Mouse (Mus musculus): ENCODE measurements around the gene Sec14l4. TPM values are rescaled to one million over a fixed set of nuclear protein-coding genes. Genes with fewer than 3 reads are reported as not detected.
A peak's percentile ranks its signal among the peaks of the same experiment; 100 is the strongest.

Sec14l4 gene
- polyA plus RNA-seq, 1 experiment from 2014 or later: not detected

DNA sequence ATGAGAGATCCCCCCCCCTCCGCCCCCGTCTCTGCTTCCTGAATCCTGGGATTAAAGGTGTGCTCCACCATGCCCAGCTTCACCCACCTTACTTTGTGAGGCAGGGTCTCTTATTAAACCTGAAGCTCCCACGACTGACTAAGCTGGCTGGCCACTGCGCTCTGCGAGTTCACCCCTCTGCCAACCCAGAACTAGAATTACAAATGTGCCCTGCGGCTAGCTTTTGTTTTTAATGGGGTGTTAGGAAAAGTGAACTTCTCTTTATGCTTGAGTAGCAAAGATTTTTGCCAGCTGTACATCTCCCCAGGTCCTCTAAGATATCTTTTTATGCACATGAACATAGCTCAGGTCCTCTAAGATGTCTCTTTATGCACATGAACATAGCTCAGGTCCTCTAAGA, 37.3 kb upstream of the Sec14l4 start:
- Histone ChIP-seq H3K4me3 (ENCODE audit: low read depth, low read length) (no peak overlapping the region), H3K4me1 (ENCODE audit: control insufficient read depth, insufficient read depth, low read length) (no peaks in the 10 kb centered on the region), H3K9me3 (replicated peaks; ENCODE audit: control insufficient read depth, low read length) (no peaks in the 10 kb centered on the region), H3K27ac (replicated peaks; ENCODE audit: low read depth, low read length) (no peak overlapping the region), H3K4me2 (ENCODE audit: low read depth, low read length) (no peak overlapping the region), H3K36me3 (replicated peaks; ENCODE audit: control insufficient read depth, insufficient read depth, low read depth, low read length) (no peaks in the 10 kb centered on the region), H3K9ac (replicated peaks; ENCODE audit: low read length) (no peak overlapping the region), H3K27me3 (ENCODE audit: control insufficient read depth, insufficient read depth, low read length) (peaks cover 18% of the 10 kb centered on the region)
- ATAC-seq (replicated peaks; ENCODE audit: insufficient number of reproducible peaks, low FRiP score, low TSS enrichment, low read depth) (no peak), DNase-seq (ENCODE audit: low spot score) (no peak)
- WGBS: 85% methylated on average over 6 of the region's 6 CpGs

DNA sequence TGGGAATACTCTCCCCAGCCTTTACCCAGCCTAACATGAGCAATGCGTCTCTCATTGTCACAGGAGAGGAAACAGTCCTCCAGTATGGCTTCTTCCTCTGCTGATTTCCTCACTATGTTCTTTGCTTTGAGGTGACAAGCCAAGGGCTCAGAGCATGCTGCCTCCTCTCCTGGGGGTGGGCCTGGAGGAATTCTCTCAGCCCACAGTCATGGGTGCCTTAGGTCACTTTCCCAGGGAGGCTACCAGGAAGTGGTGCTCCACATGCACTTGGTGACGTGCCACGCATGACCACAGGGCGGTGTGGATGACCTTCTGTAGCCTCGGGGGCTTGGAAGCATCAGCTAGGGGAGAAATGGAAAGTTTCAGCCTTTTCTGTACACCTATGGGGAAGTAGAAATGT, 35.8 kb upstream of the Sec14l4 start:
- 82% methylated on average over 5 of the region's 5 CpGs for WGBS
- no peaks in the 10 kb centered on the region for H3K9me3 ChIP-seq (replicated peaks; ENCODE audit: control insufficient read depth, low read length)
- H3K4me3 ChIP-seq (ENCODE audit: low read depth, low read length): no peak overlapping the region
- no peak overlapping the region for H3K4me2 ChIP-seq (ENCODE audit: low read depth, low read length)
- no peaks in the 10 kb centered on the region for H3K36me3 ChIP-seq (replicated peaks; ENCODE audit: control insufficient read depth, insufficient read depth, low read depth, low read length)
- peaks cover 22% of the 10 kb centered on the region for H3K27me3 ChIP-seq (ENCODE audit: control insufficient read depth, insufficient read depth, low read length)
- ATAC-seq (replicated peaks; ENCODE audit: insufficient number of reproducible peaks, low FRiP score, low TSS enrichment, low read depth): no peak
- H3K4me1 ChIP-seq (ENCODE audit: control insufficient read depth, insufficient read depth, low read length): no peaks in the 10 kb centered on the region
- H3K9ac ChIP-seq (replicated peaks; ENCODE audit: low read length): no peak overlapping the region
- no peak overlapping the region for H3K27ac ChIP-seq (replicated peaks; ENCODE audit: low read depth, low read length)
- DNase-seq (ENCODE audit: low spot score): no peak

GRCm38 (mm10) chr11:3996840-3997239, 34.4 kb upstream of the Sec14l4 start:
- 91% methylated on average over 3 of the region's 3 CpGs for WGBS
- no peak for DNase-seq (ENCODE audit: low spot score)
- no peak for ATAC-seq (replicated peaks; ENCODE audit: insufficient number of reproducible peaks, low FRiP score, low TSS enrichment, low read depth)
- H3K27ac ChIP-seq (replicated peaks; ENCODE audit: low read depth, low read length): no peak overlapping the region
- H3K4me3 ChIP-seq (ENCODE audit: low read depth, low read length): no peak overlapping the region
- H3K36me3 ChIP-seq (replicated peaks; ENCODE audit: control insufficient read depth, insufficient read depth, low read depth, low read length): no peaks in the 10 kb centered on the region
- no peaks in the 10 kb centered on the region for H3K4me1 ChIP-seq (ENCODE audit: control insufficient read depth, insufficient read depth, low read length)
- no peak overlapping the region for H3K4me2 ChIP-seq (ENCODE audit: low read depth, low read length)
- no peaks in the 10 kb centered on the region for H3K9me3 ChIP-seq (replicated peaks; ENCODE audit: control insufficient read depth, low read length)
- H3K27me3 ChIP-seq (ENCODE audit: control insufficient read depth, insufficient read depth, low read length): peaks cover 22% of the 10 kb centered on the region
- no peak overlapping the region for H3K9ac ChIP-seq (replicated peaks; ENCODE audit: low read length)

DNA sequence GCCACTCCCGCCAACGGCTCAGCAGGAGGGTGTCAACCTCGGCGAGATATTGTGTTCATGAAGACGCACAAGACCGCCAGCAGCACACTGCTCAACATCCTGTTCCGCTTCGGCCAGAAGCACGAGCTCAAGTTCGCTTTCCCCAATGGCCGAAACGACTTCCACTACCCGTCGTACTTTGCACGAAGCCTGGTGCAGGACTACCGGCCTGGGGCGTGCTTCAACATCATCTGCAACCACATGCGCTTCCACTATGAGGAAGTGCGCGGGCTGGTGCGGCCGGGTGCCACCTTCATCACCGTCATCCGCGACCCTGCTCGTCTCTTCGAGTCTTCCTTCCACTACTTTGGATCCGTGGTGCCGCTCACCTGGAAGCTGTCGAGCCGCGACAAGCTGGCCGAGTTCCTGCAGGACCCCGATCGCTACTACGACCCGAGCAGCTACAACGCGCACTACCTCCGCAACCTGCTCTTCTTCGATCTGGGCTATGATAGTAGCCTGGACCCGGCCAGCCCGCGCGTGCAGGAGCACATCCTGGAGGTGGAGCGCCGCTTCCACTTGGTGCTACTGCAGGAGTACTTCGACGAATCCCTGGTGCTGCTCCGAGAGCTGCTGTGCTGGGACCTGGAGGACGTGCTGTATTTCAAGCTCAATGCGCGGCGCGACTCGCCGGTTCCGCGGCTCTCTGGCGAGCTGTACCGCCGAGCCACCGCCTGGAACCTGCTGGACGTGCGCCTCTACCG, 33.1 kb upstream of the Sec14l4 start:
- DNase-seq (ENCODE audit: low spot score): peak; percentile 38
- H3K4me3 ChIP-seq (ENCODE audit: low read depth, low read length): peak overlapping the region; percentile 27

DNA sequence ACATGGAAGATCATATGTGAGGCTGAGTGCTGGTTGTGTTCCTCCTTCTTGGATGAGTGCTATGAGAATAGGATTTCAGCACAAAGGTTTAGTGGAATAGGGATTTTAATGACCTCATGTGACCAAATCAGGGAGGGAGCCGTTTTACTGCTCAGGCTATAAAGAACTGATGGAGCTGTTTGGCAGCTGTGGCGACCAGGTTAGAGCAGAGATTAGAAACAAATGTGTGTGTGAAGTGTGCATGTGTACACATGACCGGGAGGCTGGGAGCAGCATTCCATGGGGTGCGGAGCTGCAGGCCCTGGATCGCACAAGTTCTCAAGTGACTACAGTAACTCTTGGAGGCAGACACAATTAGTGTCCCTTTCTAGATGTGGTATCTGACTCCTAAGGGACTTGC, 31.7 kb upstream of the Sec14l4 start:
- no peaks in the 10 kb centered on the region for H3K4me1 ChIP-seq (ENCODE audit: control insufficient read depth, insufficient read depth, low read length)
- H3K4me2 ChIP-seq (ENCODE audit: low read depth, low read length): no peak overlapping the region
- H3K36me3 ChIP-seq (replicated peaks; ENCODE audit: control insufficient read depth, insufficient read depth, low read depth, low read length): no peaks in the 10 kb centered on the region
- H3K27ac ChIP-seq (replicated peaks; ENCODE audit: low read depth, low read length): no peak overlapping the region
- ATAC-seq (replicated peaks; ENCODE audit: insufficient number of reproducible peaks, low FRiP score, low TSS enrichment, low read depth) (no peak), DNase-seq (ENCODE audit: low spot score) (no peak)
- H3K27me3 ChIP-seq (ENCODE audit: control insufficient read depth, insufficient read depth, low read length): peaks cover 22% of the 10 kb centered on the region
- H3K9ac ChIP-seq (replicated peaks; ENCODE audit: low read length): no peak overlapping the region
- 44% methylated on average over 5 of the region's 5 CpGs for WGBS
- H3K9me3 ChIP-seq (replicated peaks; ENCODE audit: control insufficient read depth, low read length): no peaks in the 10 kb centered on the region
- H3K4me3 ChIP-seq (ENCODE audit: low read depth, low read length): no peak overlapping the region

More for the DNA sequence above, 33.1 kb upstream of the Sec14l4 start:
- 4% methylated on average over 66 of the region's 66 CpGs for WGBS
- no peaks in the 10 kb centered on the region for H3K9me3 ChIP-seq (replicated peaks; ENCODE audit: control insufficient read depth, low read length)
- H3K4me1 ChIP-seq (ENCODE audit: control insufficient read depth, insufficient read depth, low read length): no peaks in the 10 kb centered on the region
- H3K36me3 ChIP-seq (replicated peaks; ENCODE audit: control insufficient read depth, insufficient read depth, low read depth, low read length): no peaks in the 10 kb centered on the region
- peaks cover 22% of the 10 kb centered on the region for H3K27me3 ChIP-seq (ENCODE audit: control insufficient read depth, insufficient read depth, low read length)
- H3K9ac ChIP-seq (replicated peaks; ENCODE audit: low read length): no peak overlapping the region
- no peak for ATAC-seq (replicated peaks; ENCODE audit: insufficient number of reproducible peaks, low FRiP score, low TSS enrichment, low read depth)
- peak overlapping the region; percentile 49 for H3K4me2 ChIP-seq (ENCODE audit: low read depth, low read length)
- H3K27ac ChIP-seq (replicated peaks; ENCODE audit: low read depth, low read length): no peak overlapping the region

DNA sequence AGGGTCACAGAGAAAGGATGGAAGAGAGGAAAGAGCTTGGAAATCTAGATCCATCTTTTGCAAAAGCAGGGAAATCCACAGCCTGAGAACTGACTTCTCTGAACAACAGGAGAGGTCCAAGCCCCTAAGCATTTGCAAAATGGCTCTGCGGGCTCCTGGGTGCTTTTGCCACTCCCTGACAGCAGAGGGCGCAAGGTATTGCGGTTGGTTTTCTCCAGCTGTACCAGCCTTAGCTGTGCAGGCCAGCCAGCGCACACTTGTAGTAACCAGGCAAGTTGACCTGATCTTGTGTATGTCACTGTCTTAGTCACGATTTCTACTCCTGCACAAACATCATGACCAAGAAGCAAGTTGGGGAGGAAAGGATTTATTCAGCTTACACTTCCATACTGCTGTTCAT, 29.7 kb upstream of the Sec14l4 start:
- no peak overlapping the region for H3K4me3 ChIP-seq (ENCODE audit: low read depth, low read length)
- DNase-seq (ENCODE audit: low spot score): peak; percentile 81
- no peak overlapping the region for H3K27ac ChIP-seq (replicated peaks; ENCODE audit: low read depth, low read length)
- 7% methylated on average over 5 of the region's 5 CpGs for WGBS
- H3K36me3 ChIP-seq (replicated peaks; ENCODE audit: control insufficient read depth, insufficient read depth, low read depth, low read length): no peaks in the 10 kb centered on the region
- peaks cover 22% of the 10 kb centered on the region for H3K27me3 ChIP-seq (ENCODE audit: control insufficient read depth, insufficient read depth, low read length)
- no peak overlapping the region for H3K9ac ChIP-seq (replicated peaks; ENCODE audit: low read length)
- no peak overlapping the region for H3K4me2 ChIP-seq (ENCODE audit: low read depth, low read length)
- H3K4me1 ChIP-seq (ENCODE audit: control insufficient read depth, insufficient read depth, low read length): no peaks in the 10 kb centered on the region
- no peak for ATAC-seq (replicated peaks; ENCODE audit: insufficient number of reproducible peaks, low FRiP score, low TSS enrichment, low read depth)
- no peaks in the 10 kb centered on the region for H3K9me3 ChIP-seq (replicated peaks; ENCODE audit: control insufficient read depth, low read length)

DNA sequence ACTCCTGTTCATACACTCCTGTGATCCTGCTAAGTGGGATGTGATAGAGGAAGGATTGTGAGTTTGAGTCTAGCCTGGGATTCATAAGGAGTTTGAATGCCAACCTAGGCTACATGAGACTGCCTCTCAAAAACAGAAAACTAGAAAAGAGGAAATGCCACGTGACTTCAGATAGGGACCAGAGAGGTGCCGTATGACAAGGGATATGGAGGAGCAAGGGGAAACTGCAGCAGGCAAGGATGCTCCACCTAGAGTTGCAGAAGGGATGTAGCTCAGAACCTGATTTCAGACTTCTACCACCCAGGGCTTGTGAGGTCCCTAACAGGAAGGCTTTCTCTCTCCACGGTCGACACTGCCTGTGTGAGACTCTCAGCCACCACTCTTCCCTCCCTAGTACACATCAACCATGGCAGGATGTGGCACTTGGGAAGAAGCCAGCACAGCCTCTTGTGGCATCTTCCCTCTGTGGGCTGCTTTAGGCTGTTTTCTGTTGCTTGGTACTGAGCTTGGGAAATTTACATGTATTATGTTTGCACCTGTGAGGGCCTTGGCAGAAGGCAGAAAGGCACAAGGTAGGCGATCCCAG, 25.9 kb upstream of the Sec14l4 start:
- DNase-seq (ENCODE audit: low spot score) (no peak), ATAC-seq (replicated peaks; ENCODE audit: insufficient number of reproducible peaks, low FRiP score, low TSS enrichment, low read depth) (no peak)
- Histone ChIP-seq H3K36me3 (replicated peaks; ENCODE audit: control insufficient read depth, insufficient read depth, low read depth, low read length) (no peaks in the 10 kb centered on the region), H3K9me3 (replicated peaks; ENCODE audit: control insufficient read depth, low read length) (no peaks in the 10 kb centered on the region), H3K27me3 (ENCODE audit: control insufficient read depth, insufficient read depth, low read length) (no peaks in the 10 kb centered on the region; the same call in 1 of the 2 replicates), H3K4me3 (ENCODE audit: low read depth, low read length) (no peak overlapping the region), H3K4me1 (ENCODE audit: control insufficient read depth, insufficient read depth, low read length) (no peaks in the 10 kb centered on the region), H3K9ac (replicated peaks; ENCODE audit: low read length) (no peak overlapping the region), H3K4me2 (ENCODE audit: low read depth, low read length) (no peak overlapping the region), H3K27ac (replicated peaks; ENCODE audit: low read depth, low read length) (no peak overlapping the region)
- 53% methylated on average over 5 of the region's 5 CpGs for WGBS

GRCm38 (mm10) chr11:4006462-4006861, 24.8 kb upstream of the Sec14l4 start:
- Histone ChIP-seq H3K27ac (replicated peaks; ENCODE audit: low read depth, low read length) (no peak overlapping the region), H3K27me3 (ENCODE audit: control insufficient read depth, insufficient read depth, low read length) (no peaks in the 10 kb centered on the region), H3K36me3 (replicated peaks; ENCODE audit: control insufficient read depth, insufficient read depth, low read depth, low read length) (no peaks in the 10 kb centered on the region), H3K9ac (replicated peaks; ENCODE audit: low read length) (no peak overlapping the region), H3K4me2 (ENCODE audit: low read depth, low read length) (no peak overlapping the region), H3K4me1 (ENCODE audit: control insufficient read depth, insufficient read depth, low read length) (no peaks in the 10 kb centered on the region), H3K9me3 (replicated peaks; ENCODE audit: control insufficient read depth, low read length) (no peaks in the 10 kb centered on the region), H3K4me3 (ENCODE audit: low read depth, low read length) (no peak overlapping the region)
- DNase-seq (ENCODE audit: low spot score): no peak
- 84% methylated on average over 3 of the region's 3 CpGs for WGBS
- no peak for ATAC-seq (replicated peaks; ENCODE audit: insufficient number of reproducible peaks, low FRiP score, low TSS enrichment, low read depth)

All from embryonic facial prominence, embryonic 11.5 days (tissue).